9 mouse cellular contexts compared by ENCODE assay signal in genomic region chr7:49558895-49559294, GRCm38 (mm10).
DNase-seq lines count a peak whose midpoint lies in the region; ATAC-seq and TF ChIP-seq lines count a peak whose summit lies in the region.
"Had no signal": no experiment of that assay in that cellular context is flagged by ENCODE, and none has a peak within 500 bp of the region (broad histone marks: within the 10 kb centered on the region; RNA-seq: fewer than 3 reads in every experiment).

No protein-coding gene starts in this region.

- H3K27ac ChIP-seq in lung, embryonic 14.5 days (ENCODE audit: low read depth) = peak overlapping the region; percentile 76
- H3K27ac ChIP-seq in heart, embryonic 15.5 days = peak overlapping the region; percentile 90
- no peak overlapping the region for H3K27ac ChIP-seq in neural tube, embryonic 14.5 days (ENCODE audit: low read depth, low read length)
- H3K27ac ChIP-seq: liver, embryonic 15.5 days had no signal

- DNase-seq in adrenal gland, adult (ENCODE audit: inconsistent age in 2 of 2, low spot score in 1 of 2) = peak; percentile 24 to 55
- DNase-seq in adrenal gland, adult 8-10 months = no peak
- DNase-seq in lung, embryonic 14.5 days = peak; percentile 86
- no peak for DNase-seq in lung, adult 18-20 months
- DNase-seq in spleen, adult 12 weeks (ENCODE audit: low spot score) = no peak

- H3K9me3 ChIP-seq in lung, embryonic 14.5 days (ENCODE audit: low read depth, low read length) = no peaks in the 10 kb centered on the region
- H3K9me3 ChIP-seq in heart, embryonic 15.5 days (replicated peaks) = no peaks in the 10 kb centered on the region
- no peaks in the 10 kb centered on the region for H3K9me3 ChIP-seq in neural tube, embryonic 14.5 days (ENCODE audit: control insufficient read depth, low read length)
- H3K9me3 ChIP-seq: liver, embryonic 15.5 days had no signal

- H3K36me3 ChIP-seq in lung, embryonic 14.5 days (ENCODE audit: insufficient read depth) = peaks cover 26% of the 10 kb centered on the region
- no peaks in the 10 kb centered on the region; the same call in 1 of the 2 replicates for H3K36me3 ChIP-seq in heart, embryonic 15.5 days
- H3K36me3 ChIP-seq in neural tube, embryonic 14.5 days (ENCODE audit: control insufficient read depth, insufficient read depth, low read length) = no peaks in the 10 kb centered on the region

- ATAC-seq in lung, embryonic 14.5 days (ENCODE audit: insufficient read depth) = peak; percentile 75
- ATAC-seq in heart, embryonic 15.5 days (replicated peaks; ENCODE audit: insufficient number of reproducible peaks, insufficient read depth, low FRiP score, low read depth) = peak; percentile 36; the same call in 1 of the 2 replicates
- peak; percentile 65; the same call in 1 of the 2 replicates for ATAC-seq in neural tube, embryonic 14.5 days (ENCODE audit: low read depth)
- no peak for ATAC-seq in monocyte, adult 5-6 weeks (replicated peaks; ENCODE audit: insufficient number of reproducible peaks, low FRiP score, low TSS enrichment, poor library complexity, severe bottlenecking)

- 0 out of 2 replicates have a peak, but pooled peaks have one; percentile 3 for TF ChIP-seq CTCF in lung, embryonic 14.5 days (IDR thresholded peaks at IDR 0.05; ENCODE audit: low read depth)

- H3K4me1 ChIP-seq in lung, embryonic 14.5 days (ENCODE audit: insufficient read depth) = peaks cover 29% of the 10 kb centered on the region
- H3K4me1 ChIP-seq in heart, embryonic 15.5 days (replicated peaks) = peaks cover 66% of the 10 kb centered on the region
- no peaks in the 10 kb centered on the region for H3K4me1 ChIP-seq in neural tube, embryonic 14.5 days (ENCODE audit: control insufficient read depth, insufficient read depth, low read length)
- H3K4me1 ChIP-seq: liver, embryonic 15.5 days had no signal

- 52% methylated on average over 5 of the region's 5 CpGs for WGBS in lung, embryonic 14.5 days
- 45% methylated on average over 5 of the region's 5 CpGs for WGBS in heart, embryonic 15.5 days
- WGBS in neural tube, embryonic 14.5 days = 83% methylated on average over 5 of the region's 5 CpGs

- H3K4me3 ChIP-seq in lung, embryonic 14.5 days (ENCODE audit: low read depth, low read length) = no peak overlapping the region
- H3K4me3 ChIP-seq in heart, embryonic 15.5 days = peak overlapping the region; percentile 22
- no peak overlapping the region for H3K4me3 ChIP-seq in neural tube, embryonic 14.5 days (ENCODE audit: low read depth, low read length)
- H3K4me3 ChIP-seq: liver, embryonic 15.5 days had no signal

- no peaks in the 10 kb centered on the region for H3K27me3 ChIP-seq in lung, embryonic 14.5 days (ENCODE audit: insufficient read depth, low read length)
- H3K27me3 ChIP-seq in heart, embryonic 15.5 days = no peaks in the 10 kb centered on the region
- no peaks in the 10 kb centered on the region for H3K27me3 ChIP-seq in neural tube, embryonic 14.5 days (ENCODE audit: control insufficient read depth, insufficient read depth, low read length)
- H3K27me3 ChIP-seq: liver, embryonic 15.5 days had no signal

- no peak overlapping the region for H3K9ac ChIP-seq in lung, embryonic 14.5 days
- peak overlapping the region; percentile 10; the same call in 1 of the 2 replicates for H3K9ac ChIP-seq in heart, embryonic 15.5 days
- no peak overlapping the region for H3K9ac ChIP-seq in neural tube, embryonic 14.5 days (replicated peaks; ENCODE audit: low read depth, low read length)
- H3K9ac ChIP-seq: liver, embryonic 15.5 days had no signal

- H3K4me2 ChIP-seq in lung, embryonic 14.5 days = no peak overlapping the region
- peak overlapping the region; percentile 41 for H3K4me2 ChIP-seq in heart, embryonic 15.5 days
- no peak overlapping the region for H3K4me2 ChIP-seq in neural tube, embryonic 14.5 days (ENCODE audit: low read depth, low read length)
- H3K4me2 ChIP-seq: liver, embryonic 15.5 days had no signal

Comparison
In these comparisons a context has a peak if more than half of its experiments do, and no peak if none do; other contexts are left out.
1. DNase-seq: peak in adrenal gland, adult (2 of 2) and lung, embryonic 14.5 days (single experiment); none in adrenal gland, adult 8-10 months (single experiment), lung, adult 18-20 months (0 of 2) and spleen, adult 12 weeks (single experiment).